Mouse (Mus musculus): ENCODE measurements around the gene B3gat2. TPM values are rescaled to one million over a fixed set of nuclear protein-coding genes. Genes with fewer than 3 reads are reported as not detected.

Gene B3gat2
- total RNA-seq, 1 experiment: 0.98 TPM

DNA sequence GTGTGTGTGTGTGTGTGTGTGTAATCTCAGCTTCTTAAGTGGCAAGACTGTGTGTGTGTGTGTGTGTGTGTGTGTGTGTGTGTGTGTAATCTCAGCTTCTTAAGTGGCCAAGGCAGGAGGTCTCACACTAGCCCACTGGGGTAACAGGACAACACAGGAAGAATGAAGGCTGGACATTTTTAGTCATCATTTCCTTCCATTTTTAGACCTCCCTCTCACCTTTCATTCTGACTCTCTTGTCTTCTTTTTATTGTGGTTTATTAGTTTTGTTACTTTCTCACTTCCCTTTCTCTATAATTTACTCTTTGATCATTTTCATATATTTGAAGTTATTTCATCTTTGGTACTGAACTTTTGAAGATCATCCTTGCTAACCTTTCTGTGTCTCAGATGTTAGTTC lies 79.4 kb downstream of the B3gat2 start:
- no peak for DNase-seq (ENCODE audit: low read depth, low spot score)
- H3K27ac ChIP-seq (ENCODE audit: insufficient read depth, low read depth, low read length, poor library complexity, severe bottlenecking): no peak overlapping the region
- no peaks in the 10 kb centered on the region for H3K9me3 ChIP-seq (ENCODE audit: control insufficient read depth, insufficient read depth, low read depth, low read length)
- 0 out of 2 replicates have a peak, but pooled peaks cover 3% of the 10 kb centered on the region for H3K36me3 ChIP-seq (ENCODE audit: control insufficient read depth, insufficient read depth, low read length, poor library complexity, severe bottlenecking)
- in situ Hi-C loops (cut with MboI; ENCODE audit: low sequenced_read_pairs in 2 of 2, unreplicated experiment in 2 of 2): no loop called here
- no peak overlapping the region for H3K4me3 ChIP-seq (ENCODE audit: insufficient read depth in 1 of 2, low read depth in 1 of 2, low read length in 2 of 2, poor library complexity in 1 of 2, severe bottlenecking in 1 of 2)
- H3K9ac ChIP-seq (ENCODE audit: insufficient read depth, low read depth, low read length, poor library complexity, severe bottlenecking): no peak overlapping the region
- TF ChIP-seq ZNF384 (IDR thresholded peaks at IDR 0.05; ENCODE audit: low read depth, low read length) (no peak), HCFC1 (IDR thresholded peaks at IDR 0.05; ENCODE audit: borderline replicate concordance, insufficient read depth, low read length) (no peak), MAFK (IDR thresholded peaks at IDR 0.05; ENCODE audit: insufficient read depth, low read depth, low read length) (no peak), ZC3H11A (IDR thresholded peaks at IDR 0.05; ENCODE audit: borderline replicate concordance, low read depth, low read length) (no peak), CHD2 (IDR thresholded peaks at IDR 0.05; ENCODE audit: low read depth, low read length) (no peak)
- no peaks in the 10 kb centered on the region for H3K4me1 ChIP-seq (ENCODE audit: control insufficient read depth in 2 of 2, insufficient read depth in 2 of 2, low read length in 2 of 2, poor library complexity in 1 of 2)

DNA sequence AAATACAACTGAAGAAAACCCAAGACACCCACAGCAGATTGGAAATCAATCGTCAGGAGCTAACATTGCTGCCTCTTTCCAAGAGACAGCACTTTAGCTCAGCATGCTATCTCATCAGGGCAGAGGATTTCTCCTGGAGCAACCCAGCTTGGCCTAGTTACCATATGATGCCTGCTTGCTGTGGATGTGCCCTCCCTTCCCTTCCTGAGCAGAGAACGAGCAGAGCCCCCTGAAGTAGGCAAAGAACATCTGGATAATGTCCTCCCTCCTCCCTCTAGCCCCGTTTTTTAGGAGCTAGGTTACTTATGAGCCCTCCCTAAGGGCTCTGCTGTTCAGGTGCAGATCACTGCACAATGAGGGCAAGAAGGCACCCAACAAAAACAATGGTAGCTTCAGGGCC lies 81.1 kb downstream of the B3gat2 start:
- no peak overlapping the region for H3K9ac ChIP-seq (ENCODE audit: insufficient read depth, low read depth, low read length, poor library complexity, severe bottlenecking)
- in situ Hi-C loops (cut with MboI; ENCODE audit: low sequenced_read_pairs in 2 of 2, unreplicated experiment in 2 of 2): no loop called here
- TF ChIP-seq CHD2 (IDR thresholded peaks at IDR 0.05; ENCODE audit: low read depth, low read length) (no peak), ZNF384 (IDR thresholded peaks at IDR 0.05; ENCODE audit: low read depth, low read length) (no peak), ZC3H11A (IDR thresholded peaks at IDR 0.05; ENCODE audit: borderline replicate concordance, low read depth, low read length) (no peak), MAFK (IDR thresholded peaks at IDR 0.05; ENCODE audit: insufficient read depth, low read depth, low read length) (no peak), HCFC1 (IDR thresholded peaks at IDR 0.05; ENCODE audit: borderline replicate concordance, insufficient read depth, low read length) (no peak)

DNA sequence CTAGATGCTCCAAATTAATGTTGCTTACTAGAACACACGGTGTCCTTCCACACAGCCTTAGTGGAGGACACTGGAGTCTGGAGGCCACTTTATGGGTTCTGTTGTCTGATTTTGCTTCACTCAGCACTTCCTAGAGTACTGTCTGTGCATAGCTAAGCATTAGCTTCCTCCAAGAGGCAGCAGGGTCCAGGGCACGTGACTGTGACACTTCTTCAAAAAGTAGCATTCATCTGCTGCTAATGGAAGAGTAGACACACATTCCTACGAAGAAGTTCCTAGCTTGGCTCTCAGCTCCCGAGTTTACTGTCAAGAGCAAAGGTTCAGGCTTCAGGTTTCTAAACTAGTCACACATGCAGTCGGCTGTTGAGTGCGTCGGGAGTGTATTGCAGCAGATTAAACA lies 82.2 kb downstream of the B3gat2 start:
- in situ Hi-C loops (cut with MboI; ENCODE audit: low sequenced_read_pairs in 2 of 2, unreplicated experiment in 2 of 2): no loop called here
- H3K36me3 ChIP-seq (ENCODE audit: control insufficient read depth, insufficient read depth, low read length, poor library complexity, severe bottlenecking): peaks cover 5% of the 10 kb centered on the region; the same call in 1 of the 2 replicates
- TF ChIP-seq HCFC1 (IDR thresholded peaks at IDR 0.05; ENCODE audit: borderline replicate concordance, insufficient read depth, low read length): no peak
- TF ChIP-seq ZC3H11A (IDR thresholded peaks at IDR 0.05; ENCODE audit: borderline replicate concordance, low read depth, low read length): no peak
- H3K4me1 ChIP-seq (ENCODE audit: control insufficient read depth in 2 of 2, insufficient read depth in 2 of 2, low read length in 2 of 2, poor library complexity in 1 of 2): no peaks in the 10 kb centered on the region
- no peak overlapping the region for H3K9ac ChIP-seq (ENCODE audit: insufficient read depth, low read depth, low read length, poor library complexity, severe bottlenecking)
- no peak overlapping the region for H3K27ac ChIP-seq (ENCODE audit: insufficient read depth, low read depth, low read length, poor library complexity, severe bottlenecking)
- no peak overlapping the region for H3K4me3 ChIP-seq (ENCODE audit: insufficient read depth in 1 of 2, low read depth in 1 of 2, low read length in 2 of 2, poor library complexity in 1 of 2, severe bottlenecking in 1 of 2)
- H3K9me3 ChIP-seq (ENCODE audit: control insufficient read depth, insufficient read depth, low read depth, low read length): no peaks in the 10 kb centered on the region
- no peak for DNase-seq (ENCODE audit: low read depth, low spot score)

More for the DNA sequence above, 81.1 kb downstream of the B3gat2 start:
- DNase-seq (ENCODE audit: low read depth, low spot score): no peak
- Histone ChIP-seq H3K9me3 (ENCODE audit: control insufficient read depth, insufficient read depth, low read depth, low read length) (no peaks in the 10 kb centered on the region), H3K4me3 (ENCODE audit: insufficient read depth in 1 of 2, low read depth in 1 of 2, low read length in 2 of 2, poor library complexity in 1 of 2, severe bottlenecking in 1 of 2) (no peak overlapping the region), H3K4me1 (ENCODE audit: control insufficient read depth in 2 of 2, insufficient read depth in 2 of 2, low read length in 2 of 2, poor library complexity in 1 of 2) (no peaks in the 10 kb centered on the region), H3K36me3 (ENCODE audit: control insufficient read depth, insufficient read depth, low read length, poor library complexity, severe bottlenecking) (0 out of 2 replicates have a peak, but pooled peaks cover 3% of the 10 kb centered on the region), H3K27ac (ENCODE audit: insufficient read depth, low read depth, low read length, poor library complexity, severe bottlenecking) (no peak overlapping the region)

DNA sequence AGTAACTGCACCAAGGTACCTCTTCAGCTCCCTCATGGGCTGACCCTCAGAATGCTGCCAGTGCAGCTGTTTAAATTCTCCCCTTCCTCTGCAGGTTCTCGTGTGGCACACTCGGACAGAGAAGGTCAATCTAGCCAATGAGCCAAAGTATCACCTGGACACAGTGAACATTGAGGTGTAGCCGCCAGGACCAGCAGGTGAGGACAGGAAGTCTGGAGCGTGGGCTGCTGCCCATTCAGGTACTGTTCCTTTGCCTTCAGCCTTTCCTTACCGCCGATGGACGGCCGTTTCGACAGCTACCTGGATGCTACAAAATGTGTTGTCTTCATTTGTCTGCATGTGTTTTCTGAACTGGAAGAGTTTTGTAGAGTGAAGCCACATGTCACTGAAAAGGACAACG lies 83.5 kb downstream of the B3gat2 start:
- Histone ChIP-seq H3K9me3 (ENCODE audit: control insufficient read depth, insufficient read depth, low read depth, low read length) (no peaks in the 10 kb centered on the region), H3K4me3 (ENCODE audit: insufficient read depth in 1 of 2, low read depth in 1 of 2, low read length in 2 of 2, poor library complexity in 1 of 2, severe bottlenecking in 1 of 2) (no peak overlapping the region)

DNA sequence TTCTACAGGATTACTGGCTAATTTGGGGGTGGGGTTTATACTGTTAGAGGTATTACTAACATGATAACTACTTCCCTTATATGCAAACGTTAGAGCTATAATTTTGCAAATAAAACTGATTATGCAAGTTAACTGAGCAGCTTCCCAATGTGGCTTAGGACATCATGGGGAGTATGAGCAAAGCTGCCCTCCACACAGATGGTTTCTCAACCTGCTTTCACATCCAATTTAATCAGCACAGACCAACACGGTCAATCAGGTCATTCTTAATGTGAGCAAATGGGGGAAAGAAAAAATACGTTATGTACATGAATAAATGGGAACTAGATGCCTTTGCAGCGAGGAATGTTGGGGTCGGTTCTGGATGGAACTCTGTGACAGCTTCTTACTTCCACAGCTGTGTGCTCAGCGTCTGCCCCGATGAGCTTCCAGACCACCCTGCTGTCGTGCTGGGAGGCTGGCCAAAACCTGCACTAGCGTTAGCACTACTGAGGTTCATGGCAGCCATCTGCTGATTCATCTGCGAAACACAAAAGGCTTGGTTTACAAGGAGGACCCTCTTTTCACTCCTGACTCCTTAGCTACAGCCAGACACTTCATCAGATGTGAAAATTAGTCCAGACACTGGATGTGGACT lies 84.6 kb downstream of the B3gat2 start:
- Histone ChIP-seq H3K4me1 (ENCODE audit: control insufficient read depth in 2 of 2, insufficient read depth in 2 of 2, low read length in 2 of 2, poor library complexity in 1 of 2) (no peaks in the 10 kb centered on the region), H3K9me3 (ENCODE audit: control insufficient read depth, insufficient read depth, low read depth, low read length) (no peaks in the 10 kb centered on the region), H3K27ac (ENCODE audit: insufficient read depth, low read depth, low read length, poor library complexity, severe bottlenecking) (no peak overlapping the region), H3K9ac (ENCODE audit: insufficient read depth, low read depth, low read length, poor library complexity, severe bottlenecking) (no peak overlapping the region), H3K36me3 (ENCODE audit: control insufficient read depth, insufficient read depth, low read length, poor library complexity, severe bottlenecking) (peaks cover 7% of the 10 kb centered on the region; the same call in 1 of the 2 replicates), H3K4me3 (ENCODE audit: insufficient read depth in 1 of 2, low read depth in 1 of 2, low read length in 2 of 2, poor library complexity in 1 of 2, severe bottlenecking in 1 of 2) (no peak overlapping the region)
- TF ChIP-seq ZNF384 (IDR thresholded peaks at IDR 0.05; ENCODE audit: low read depth, low read length) (no peak), ZC3H11A (IDR thresholded peaks at IDR 0.05; ENCODE audit: borderline replicate concordance, low read depth, low read length) (no peak), HCFC1 (IDR thresholded peaks at IDR 0.05; ENCODE audit: borderline replicate concordance, insufficient read depth, low read length) (no peak), CHD2 (IDR thresholded peaks at IDR 0.05; ENCODE audit: low read depth, low read length) (no peak), MAFK (IDR thresholded peaks at IDR 0.05; ENCODE audit: insufficient read depth, low read depth, low read length) (no peak)
- in situ Hi-C loops (cut with MboI; ENCODE audit: low sequenced_read_pairs in 2 of 2, unreplicated experiment in 2 of 2): no loop called here
- no peak for DNase-seq (ENCODE audit: low read depth, low spot score)

More for the DNA sequence above, 83.5 kb downstream of the B3gat2 start:
- peaks cover 7% of the 10 kb centered on the region; the same call in 1 of the 2 replicates for H3K36me3 ChIP-seq (ENCODE audit: control insufficient read depth, insufficient read depth, low read length, poor library complexity, severe bottlenecking)
- H3K27ac ChIP-seq (ENCODE audit: insufficient read depth, low read depth, low read length, poor library complexity, severe bottlenecking): no peak overlapping the region
- H3K4me1 ChIP-seq (ENCODE audit: control insufficient read depth in 2 of 2, insufficient read depth in 2 of 2, low read length in 2 of 2, poor library complexity in 1 of 2): no peaks in the 10 kb centered on the region
- H3K9ac ChIP-seq (ENCODE audit: insufficient read depth, low read depth, low read length, poor library complexity, severe bottlenecking): no peak overlapping the region
- in situ Hi-C loops (cut with MboI; ENCODE audit: low sequenced_read_pairs in 2 of 2, unreplicated experiment in 2 of 2): no loop called here
- no peak for DNase-seq (ENCODE audit: low read depth, low spot score)
- no peak for TF ChIP-seq CHD2 (IDR thresholded peaks at IDR 0.05; ENCODE audit: low read depth, low read length)
